Mouse (Mus musculus) activated CD4-positive, CD25-positive, alpha-beta regulatory T cell, adult 4 months (primary cell): ENCODE measurements around the gene Bola1. TPM values are rescaled to one million over a fixed set of nuclear protein-coding genes. Genes with fewer than 3 reads are reported as not detected.

Source experiments
- ATAC-seq: one replicate; pipeline ENCODE4 v1.8.0; 2017
- polyA plus RNA-seq, 2 experiments: library from polyadenylated mRNA; unstranded; fragments of 100-300 nt; shearing (Covaris generic); gene quantifications; one replicate each; pipeline ENCODE4 v1.2.1; 2017

Gene Bola1
- 10 to 100 TPM; 31.4 to 31.8 TPM for polyA plus RNA-seq

DNA sequence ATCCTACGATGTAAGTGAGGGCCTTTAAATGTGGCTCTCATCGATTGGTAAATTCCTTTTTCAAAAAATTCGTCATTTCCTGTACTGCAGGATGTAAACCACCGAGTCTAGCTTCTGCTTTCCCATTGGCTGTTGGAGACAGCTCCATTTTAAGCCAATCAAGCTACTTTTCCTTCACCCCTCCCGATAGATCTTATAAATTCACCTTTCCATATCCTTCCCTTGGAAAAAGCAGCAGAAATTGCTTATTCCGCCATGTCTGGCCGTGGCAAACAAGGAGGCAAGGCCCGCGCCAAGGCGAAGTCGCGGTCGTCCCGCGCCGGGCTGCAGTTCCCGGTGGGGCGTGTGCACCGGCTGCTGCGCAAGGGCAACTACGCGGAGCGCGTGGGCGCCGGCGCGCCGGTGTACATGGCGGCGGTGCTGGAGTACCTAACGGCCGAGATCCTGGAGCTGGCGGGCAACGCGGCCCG, at the start of gene Bola1, which contains the start of gene Hist2h2ab:
TSS of gene Bola1 (minus strand) at position 49 of the 470 bp plus-strand sequence.
TSS of gene Hist2h2ab (plus strand) at position 205 of the 470 bp plus-strand sequence.
- peak; percentile 70 for ATAC-seq

- ATAC-seq: peak; percentile 11
Measured at GRCm38 (mm10) chr3:96268776-96269378, 49.4 kb upstream of the Bola1 start.

- peak; percentile 33 for ATAC-seq
Measured at GRCm38 (mm10) chr3:96268051-96268775, 48.7 kb upstream of the Bola1 start, which contains the start of gene Hist2h3b. Gene Hist2h3b (plus strand): TSS chr3:96268654.

DNA sequence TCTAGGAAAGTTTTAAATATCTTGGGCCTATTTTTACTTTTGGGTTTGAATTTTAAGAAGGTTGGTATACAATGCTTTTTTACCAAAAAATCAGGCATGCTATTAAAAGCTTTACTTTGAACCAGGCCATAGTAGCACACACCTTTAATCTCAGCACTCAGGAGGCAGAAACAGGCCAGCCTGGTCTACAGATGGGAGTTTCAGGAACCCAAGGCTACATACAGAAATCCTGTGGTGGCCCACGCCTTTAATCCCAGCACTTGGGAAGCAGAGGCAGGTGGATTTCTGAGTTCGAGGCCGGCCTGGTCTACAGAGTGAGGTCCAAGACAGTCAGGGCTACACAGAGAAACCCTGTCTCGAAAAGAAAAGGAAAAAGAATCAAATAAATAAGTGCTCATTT, 48.0 kb upstream of the Bola1 start:
- no peak for ATAC-seq

- no peak for ATAC-seq
Measured at GRCm38 (mm10) chr3:96266132-96266710, 46.7 kb upstream of the Bola1 start.

DNA sequence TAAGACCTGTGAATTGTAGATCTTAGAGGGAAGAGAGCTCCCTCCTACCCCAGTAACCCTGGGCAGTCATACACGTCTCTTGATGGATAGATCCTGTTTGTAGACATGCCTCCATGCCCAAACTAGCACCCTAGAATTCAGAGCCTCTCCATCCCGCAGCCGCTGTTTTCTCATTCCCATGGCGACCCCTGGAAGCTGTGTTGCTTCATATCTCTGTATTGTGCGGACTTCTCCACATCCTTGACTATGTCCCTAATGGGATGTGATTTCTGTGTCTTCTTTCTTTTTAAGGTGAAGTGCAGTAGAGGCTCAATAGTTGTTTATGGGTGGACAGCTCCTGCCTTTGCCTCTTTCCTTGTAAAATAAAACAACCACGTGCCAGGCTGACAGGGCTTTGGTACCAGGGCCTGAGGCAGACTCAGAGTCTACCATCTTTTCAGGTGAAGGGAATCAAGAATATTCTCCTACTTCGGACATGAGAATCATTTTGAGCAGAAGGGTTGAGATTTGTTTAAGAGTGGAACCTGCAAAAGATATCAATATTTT, 45.0 kb upstream of the Bola1 start:
- no peak for ATAC-seq

- ATAC-seq: peak; percentile 25
Measured at GRCm38 (mm10) chr3:96263558-96264403, 44.3 kb upstream of the Bola1 start.

DNA sequence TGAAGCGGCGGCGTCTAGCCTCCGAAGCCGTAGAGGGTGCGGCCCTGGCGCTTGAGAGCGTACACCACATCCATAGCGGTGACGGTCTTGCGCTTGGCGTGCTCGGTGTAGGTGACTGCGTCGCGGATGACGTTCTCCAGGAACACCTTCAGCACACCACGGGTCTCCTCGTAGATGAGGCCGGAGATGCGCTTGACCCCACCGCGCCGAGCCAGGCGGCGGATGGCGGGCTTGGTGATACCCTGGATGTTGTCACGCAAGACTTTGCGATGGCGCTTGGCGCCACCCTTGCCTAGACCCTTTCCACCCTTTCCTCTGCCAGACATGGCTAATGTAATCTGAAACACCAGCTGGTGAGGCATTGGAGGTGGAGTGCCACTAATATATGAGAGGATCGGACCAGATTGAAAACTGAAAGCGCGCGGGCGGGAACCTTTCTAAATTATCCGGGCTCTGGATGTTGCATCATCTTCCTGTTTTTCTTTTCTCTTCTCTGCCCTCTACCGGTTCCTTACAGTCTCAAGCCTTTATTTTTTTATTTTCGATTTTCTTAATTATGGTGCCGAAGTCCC, 43.6 kb upstream of the Bola1 start, which contains the start of gene Hist2h4:
TSS of gene Hist2h4 (minus strand) at position 333 of the 572 bp plus-strand sequence.
- ATAC-seq: peak; percentile 83

DNA sequence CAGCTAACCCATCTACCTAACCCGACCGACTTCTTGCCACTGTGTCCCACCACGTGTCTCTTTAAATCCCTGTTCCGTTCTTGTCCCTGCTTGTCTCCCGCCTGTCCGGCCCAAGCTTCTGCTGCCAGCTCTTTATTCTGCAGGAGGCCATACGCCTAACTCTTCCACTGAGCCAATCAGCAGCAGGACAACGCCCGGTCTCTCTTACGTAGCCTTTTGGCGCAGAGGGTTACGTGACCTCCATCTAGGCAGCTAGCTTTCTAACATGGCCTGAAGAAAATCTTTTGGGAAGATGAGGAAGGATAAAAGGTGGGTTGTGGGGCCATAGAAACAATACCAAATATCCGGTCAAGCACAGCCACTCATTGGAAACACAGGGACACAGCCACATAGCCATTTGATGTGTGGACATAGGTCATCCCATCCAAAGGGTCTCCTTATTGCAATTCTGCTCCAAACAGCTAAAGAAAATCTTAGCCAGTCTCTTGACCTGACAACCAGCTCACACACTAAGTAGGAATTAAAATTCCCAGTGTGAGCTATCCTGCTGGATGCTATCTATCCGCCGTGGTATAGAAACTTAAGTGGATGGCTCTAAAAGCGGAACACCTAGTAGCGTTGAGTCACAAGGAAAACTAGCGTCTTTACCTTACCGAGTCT, 42.8 kb upstream of the Bola1 start:
- ATAC-seq: peak; percentile 57

DNA sequence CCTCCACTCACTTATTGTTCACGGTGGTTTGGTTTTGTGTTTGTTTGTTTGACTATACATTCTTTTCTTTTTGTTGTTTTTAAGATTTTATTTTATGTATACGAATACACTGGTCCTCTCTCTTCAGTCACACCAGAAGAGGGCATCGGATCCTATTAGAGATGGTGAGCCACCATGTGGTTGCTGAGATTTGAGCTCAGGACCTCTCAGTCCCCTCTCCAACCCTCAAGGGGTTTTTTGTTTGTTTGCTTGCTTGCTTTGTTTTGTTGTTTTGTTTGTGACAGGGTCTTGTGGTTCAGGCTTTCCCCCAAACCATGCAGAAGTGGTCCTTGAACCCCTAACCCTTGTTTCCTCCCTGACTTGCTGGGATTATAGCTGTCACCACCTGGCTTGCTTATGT, 42.1 kb upstream of the Bola1 start:
- no peak for ATAC-seq

DNA sequence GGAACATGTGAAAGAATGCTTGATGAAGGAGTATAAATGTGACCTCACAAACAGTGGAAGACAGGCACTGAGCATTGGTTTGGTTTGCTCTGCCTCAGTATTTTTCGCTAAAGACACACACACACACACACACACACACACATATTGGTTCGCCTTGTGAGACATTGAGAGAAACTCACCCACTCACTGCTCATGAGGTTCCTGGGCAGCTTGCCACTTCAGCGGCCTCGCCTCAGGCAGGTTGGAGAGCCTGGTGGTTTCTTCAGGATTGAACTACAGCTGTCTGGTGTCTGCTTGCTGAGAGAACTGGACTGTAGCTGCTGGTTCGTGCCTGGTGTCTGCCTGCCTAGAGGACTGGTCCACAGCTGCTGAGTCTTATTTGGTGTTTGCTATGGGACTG, 40.7 kb upstream of the Bola1 start:
- ATAC-seq: no peak

DNA sequence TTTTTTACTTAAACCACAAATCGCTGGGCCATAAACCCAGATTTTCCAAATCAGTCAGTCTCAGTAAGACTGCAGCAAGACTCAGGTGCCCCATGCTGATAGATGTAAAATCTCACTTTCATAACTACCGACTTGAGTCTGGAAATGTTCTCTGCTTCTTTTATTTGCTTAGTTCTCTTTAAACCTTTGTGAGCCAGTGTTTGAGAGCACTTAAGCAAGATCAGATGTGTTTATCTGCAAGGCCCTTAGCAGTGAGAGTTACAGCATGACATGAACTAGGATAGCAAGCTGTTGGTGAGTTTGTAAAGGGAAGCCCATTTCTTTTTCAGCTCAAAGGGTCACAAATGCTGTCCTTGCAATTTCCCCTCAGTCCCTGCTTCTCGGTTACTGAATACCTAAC, 37.7 kb upstream of the Bola1 start:
- no peak for ATAC-seq

- ATAC-seq: no peak
Measured at GRCm38 (mm10) chr3:96255926-96256593, 36.6 kb upstream of the Bola1 start.

GRCm38 (mm10) chr3:96254683-96255355, 35.3 kb upstream of the Bola1 start:
- ATAC-seq: no peak

DNA sequence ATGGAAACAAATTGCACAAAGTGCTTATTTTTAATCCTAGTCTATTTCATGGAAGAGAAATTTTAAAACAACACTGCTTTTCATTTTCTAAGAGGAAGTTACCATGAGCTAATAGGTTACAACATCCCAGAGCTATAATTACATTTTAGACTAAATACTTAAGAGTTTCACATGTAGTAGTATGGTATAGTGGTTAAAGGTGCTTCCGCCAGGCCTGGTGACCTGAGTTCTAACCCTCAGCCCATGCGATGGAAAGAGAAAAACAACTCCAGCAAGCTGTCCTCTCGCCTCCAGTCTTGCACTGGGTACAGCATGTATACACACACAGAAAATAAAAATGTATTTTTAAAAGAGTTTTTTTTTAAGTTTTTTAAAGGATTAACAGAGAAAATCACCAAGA, 32.3 kb upstream of the Bola1 start:
- no peak for ATAC-seq

DNA sequence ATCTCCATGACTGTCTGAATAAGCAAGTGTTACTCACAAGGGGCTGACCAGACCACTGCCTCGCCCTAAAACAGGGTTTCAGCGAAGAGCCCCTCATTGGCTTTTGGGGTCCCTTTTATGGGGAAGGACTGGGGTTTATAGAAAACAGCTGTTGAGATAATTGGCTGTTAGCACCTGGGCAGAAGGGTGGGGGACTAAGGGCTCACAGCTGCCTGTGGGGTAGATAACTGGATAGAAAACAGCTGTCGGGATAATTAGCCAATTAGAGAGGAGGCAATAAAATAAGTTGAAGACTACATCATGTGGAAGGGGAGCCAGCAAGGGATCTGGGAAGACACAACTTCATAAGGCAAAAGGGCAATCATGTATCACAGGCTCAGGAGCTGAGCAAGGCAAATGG, 31.4 kb upstream of the Bola1 start:
- ATAC-seq: no peak

DNA sequence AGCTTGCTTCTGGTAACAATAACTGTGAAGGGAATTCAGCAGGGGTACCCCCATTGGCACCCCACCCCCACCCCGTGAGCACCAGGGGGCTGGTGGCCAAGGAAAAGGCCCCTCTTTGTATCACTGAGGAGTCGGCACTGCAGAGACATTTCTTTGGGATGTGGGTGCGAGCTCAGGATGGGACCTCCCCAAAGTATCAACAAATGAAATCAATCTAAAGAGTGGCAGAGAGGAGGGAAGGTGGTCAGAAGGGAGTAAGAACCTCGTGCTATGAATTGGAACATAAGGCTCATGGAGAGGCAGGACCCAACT, 29.5 kb upstream of the Bola1 start:
- no peak for ATAC-seq

- no peak for ATAC-seq
Measured at GRCm38 (mm10) chr3:96248141-96249033, 28.9 kb upstream of the Bola1 start.
